Mouse (Mus musculus): ENCODE data around the gene Tyw3.

Gene Tyw3

DNA sequence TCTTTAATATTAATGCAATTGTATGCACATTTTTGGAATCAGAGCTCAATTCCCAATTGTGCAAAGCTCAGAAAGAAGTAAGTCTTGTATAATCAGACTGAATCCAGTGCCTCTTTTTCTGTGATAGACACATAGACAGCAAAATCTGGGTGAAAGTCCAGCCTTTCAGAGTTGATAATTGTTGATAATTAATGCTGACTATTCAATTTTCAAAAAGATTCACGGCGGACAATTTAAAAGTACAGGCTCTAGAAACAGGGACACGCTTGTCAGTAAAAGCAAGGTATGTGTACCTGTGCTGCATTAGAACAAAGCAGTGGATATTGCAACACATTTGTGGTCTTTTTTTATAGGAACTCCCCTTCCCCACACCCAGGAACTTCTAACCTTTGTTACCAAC lies 34.7 kb downstream of the Tyw3 start:
- DNase-seq, result no peak

DNA sequence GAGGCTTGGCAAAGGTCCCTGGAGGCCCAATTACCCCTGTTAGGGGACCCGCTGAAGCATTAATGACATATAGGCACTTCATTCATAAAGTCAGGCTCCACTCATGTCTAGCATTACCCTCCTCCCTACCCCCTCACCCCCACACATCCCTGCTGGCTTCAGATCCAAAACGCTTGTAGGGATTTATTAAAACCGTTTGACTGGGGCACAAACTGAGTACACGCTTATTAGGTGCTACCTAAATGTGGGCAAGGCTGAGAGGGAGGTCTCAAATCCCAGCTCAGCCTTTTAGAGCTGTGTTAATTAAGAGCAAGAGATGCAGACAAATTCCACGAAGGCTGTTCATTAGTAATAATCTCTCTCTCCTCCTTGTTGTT lies 45.9 kb downstream of the Tyw3 start:
- no peak for DNase-seq

DNA sequence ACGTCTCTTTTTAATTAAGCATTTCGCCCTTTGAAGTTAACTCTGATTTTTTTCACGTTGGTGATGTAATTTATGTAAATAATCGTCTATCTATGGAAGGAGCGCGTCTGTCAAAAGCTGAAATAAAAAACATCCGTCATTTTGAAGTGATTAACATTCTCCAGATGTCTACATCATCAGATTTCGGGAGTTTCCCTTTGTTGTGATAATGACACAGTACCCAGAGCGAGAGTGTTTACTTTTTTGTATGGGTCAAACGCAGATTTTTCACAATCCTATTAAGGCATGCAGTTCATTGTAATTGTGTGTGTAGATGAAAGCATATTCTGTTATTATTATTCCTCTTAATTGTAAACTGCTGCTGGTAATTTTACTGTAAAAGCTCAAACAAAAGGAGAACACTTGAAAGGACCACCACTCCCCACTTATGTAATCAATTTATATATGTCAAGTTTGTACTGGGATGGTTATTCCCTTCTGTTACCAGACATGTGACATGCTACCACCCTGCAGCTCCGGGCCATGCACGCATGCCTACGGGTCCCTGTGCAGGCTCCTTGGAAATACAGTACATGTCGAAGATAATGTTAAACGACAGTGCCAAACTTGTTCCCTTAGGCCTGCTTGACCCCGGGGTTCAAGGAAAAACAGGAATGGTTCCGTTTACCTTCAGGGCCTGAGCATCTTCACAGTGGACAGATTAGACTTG lies 46.4 kb downstream of the Tyw3 start:
- DNase-seq, result no peak

DNA sequence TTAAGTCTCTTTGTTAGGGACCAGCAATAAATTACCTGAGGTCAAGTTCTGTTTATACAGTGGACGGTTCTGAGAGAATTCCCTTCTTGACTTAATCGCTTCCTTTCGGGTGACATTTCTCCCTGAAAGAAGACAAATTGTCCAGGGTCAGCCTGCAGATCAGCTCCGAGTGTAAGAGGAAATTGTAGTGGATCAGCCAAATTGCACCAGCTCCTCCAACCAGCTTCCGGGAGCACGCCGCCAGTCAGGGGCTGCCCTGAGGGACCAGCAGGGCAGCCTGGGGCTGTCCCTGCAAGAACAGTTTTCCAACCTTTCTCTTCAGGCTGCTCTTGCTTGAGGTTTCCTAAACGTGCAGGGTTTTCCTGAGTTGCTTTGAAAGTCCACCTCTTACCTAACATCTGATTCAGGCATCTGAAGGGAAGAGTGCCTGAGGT lies 48.0 kb downstream of the Tyw3 start:
- DNase-seq, result no peak

DNA sequence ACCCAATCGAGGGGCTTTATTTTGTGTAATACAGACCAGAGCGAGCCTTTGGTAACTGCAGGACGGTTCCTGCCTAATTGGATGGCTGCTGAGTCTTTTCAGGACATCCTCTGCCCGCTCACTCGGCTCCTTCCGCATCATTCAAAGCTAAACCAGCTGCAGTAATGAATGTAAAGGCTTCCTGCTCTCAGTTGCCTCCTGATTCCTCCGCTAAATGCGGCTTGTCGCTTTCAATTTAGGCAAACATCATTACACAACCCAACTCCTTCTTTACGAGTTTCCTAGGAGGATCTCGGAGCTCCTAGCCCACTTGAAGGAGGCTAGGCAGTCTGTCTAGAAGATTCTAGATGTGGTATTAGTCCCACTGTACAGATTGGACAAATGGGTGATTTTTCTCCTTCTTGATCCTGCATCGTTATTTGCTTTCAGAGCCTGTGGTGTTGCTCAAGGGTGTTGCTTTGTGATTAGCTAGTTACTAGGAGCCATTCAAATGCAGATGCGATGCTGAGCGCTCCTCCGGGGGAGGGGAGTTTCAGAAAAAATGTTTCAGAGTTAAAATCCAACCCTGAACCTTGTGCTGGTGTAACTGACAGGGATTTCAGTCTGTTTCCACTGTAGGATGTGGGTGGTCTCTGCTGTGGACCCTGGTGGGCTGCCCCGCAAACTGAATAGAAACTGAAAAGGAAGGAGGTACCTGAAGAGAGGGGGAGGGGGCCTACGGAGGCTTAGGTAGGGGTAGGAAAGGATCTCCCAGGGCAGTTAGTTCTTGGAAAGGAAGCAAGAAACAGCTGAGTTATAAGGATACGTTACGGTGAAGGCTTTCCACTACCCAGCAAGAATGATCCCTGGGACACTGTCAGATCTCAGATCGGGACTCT lies 49.1 kb downstream of the Tyw3 start:
- no peak for DNase-seq

DNA sequence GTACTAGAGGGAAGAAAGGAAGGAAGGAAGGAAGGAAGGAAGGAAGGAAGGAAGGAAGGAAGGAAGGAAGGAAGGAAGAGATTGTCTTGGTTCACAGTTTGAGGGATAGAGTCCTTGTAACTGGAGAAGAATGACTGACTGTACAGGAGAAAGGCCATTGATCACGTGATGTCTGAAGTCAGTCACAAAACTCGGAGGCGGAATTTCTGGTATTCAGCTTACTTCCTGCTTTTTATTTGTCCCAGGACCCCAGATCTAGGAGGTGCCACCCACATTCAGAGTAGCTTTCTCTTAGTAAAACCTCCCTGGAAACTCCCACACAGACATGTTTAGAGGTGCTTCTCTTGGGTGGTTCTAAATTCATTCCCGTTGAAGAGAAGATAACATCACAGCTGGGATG lies 50.7 kb downstream of the Tyw3 start:
- no peak for DNase-seq

DNA sequence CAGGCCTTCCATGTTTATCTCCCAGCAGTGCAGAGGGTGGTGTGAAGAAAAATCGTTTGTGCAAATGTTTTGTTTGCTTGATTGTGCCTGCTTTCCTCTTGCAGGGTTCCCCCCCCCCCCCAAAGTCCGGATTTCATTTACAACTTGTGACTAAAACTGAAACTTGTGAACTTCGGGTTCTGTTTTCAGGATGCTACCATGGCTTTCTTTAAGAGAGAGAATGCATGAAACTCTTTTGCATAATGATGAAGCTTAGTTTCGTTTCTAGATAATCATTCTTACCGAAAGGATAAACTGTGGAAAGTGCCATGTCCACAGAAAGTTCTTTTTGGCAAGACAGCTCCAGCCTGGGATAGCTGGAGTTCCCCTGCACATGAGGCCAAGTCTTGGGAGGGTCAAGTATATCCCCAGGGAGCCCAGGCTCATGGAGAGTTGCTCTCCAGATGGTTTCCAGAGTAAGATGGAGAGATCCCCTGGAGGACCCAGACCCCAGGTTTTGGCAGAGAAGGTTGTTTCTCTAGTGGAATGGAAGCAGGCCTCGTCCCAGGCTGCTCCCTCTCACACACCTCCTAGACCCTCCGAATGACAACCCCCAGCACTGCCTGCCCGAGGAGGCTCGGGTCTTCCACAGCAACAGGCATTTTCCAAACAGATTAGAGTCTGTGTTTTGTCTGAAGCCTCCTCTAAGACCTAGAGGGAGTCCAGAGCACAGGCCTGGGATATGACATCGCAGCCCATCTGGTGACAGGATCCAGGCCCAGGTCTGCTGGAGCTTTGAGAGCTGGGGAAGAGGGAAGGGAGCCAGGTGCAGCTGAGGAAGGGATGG lies 56.6 kb downstream of the Tyw3 start:
- DNase-seq, result no peak

DNA sequence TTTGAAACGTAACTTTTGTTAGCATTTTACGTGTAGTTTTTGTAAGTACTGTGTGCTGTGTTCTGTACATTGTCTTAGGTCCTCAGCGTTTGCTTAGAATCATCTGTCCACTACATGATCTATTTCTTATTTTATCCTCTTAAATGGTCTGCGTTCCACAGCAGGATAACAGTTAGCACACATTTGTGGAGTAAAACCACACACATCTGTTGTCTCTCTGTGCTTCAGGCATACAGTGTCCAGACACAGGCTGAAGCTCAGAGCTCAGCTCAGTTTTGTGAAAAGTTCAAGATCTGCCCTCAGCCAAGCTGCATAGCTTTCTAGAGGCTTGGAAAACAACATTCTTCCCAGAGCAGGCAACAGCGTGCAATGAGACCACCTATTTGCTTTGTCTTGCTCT lies 60.8 kb downstream of the Tyw3 start:
- no peak for DNase-seq

DNA sequence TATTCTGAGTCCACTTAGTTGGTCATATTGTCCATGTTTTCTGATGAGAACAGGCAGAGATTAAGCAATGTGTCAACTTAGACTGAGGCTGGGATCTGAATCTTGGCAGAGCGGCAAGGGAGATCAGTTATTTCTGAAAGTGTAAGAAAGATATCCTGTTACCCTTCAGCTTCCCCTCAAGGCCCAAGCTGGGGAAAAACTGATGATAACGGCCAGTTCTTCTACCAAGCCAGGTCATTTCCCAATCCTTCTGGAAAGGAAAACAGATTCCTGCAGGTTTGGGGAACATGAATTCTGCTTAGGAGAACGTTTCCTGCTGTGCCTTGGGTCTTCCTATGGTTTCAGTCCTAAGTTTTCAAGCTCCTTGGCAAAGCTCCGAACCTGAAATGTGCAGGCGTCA lies 63.7 kb downstream of the Tyw3 start:
- no peak for DNase-seq

DNA sequence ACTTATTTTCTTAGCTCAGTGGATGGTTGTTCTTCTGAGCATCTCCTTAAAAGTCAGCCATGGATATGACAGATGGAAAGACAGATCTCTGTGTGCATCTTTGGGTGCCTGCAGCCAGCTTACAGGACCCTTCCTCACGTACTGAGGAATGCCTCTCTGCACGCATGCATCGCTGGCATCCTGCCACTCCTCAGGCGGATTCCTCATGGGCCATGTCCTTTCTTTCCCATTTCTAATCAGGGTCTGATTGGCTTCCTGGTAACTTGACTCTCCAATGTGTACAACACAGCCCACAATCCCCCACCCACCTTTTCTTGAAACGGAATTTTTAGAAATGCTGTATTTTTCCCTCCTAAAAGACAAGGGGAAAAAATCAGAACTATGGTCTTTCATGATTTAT lies 67.9 kb downstream of the Tyw3 start:
- DNase-seq, result no peak

DNA sequence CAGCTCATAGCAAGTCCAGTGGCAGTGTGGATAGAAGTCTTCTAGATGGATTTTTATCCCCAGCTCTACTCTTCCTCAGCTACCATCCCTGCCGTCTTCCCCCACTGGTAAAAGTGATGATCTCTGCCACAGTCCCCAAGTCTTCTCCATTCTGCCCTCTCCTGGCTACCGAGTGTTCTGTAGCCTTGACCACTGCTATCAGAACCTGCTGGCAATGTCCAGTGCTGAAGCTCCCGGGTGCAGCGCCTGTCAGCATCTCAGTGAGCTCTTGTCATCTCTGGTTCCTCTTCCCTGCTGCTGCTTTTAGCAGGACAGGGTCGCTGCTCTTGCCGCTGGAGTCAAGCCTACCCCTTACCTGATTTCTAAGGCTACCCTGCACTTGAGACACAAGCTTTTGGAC lies 70.3 kb downstream of the Tyw3 start:
- no peak for DNase-seq

Data from cerebellum, adult 9-11 months (tissue).